In genomic region chr11:81449271-81449705, GRCm38 (mm10) we compare ENCODE assay signal across 11 mouse cellular contexts.
A peak's percentile ranks its signal among the peaks of the same experiment; 100 is the strongest.
DNase-seq lines count a peak whose midpoint lies in the region; ATAC-seq and TF ChIP-seq lines count a peak whose summit lies in the region.
"Had no signal": no experiment of that assay in that cellular context is flagged by ENCODE, and none has a peak within 500 bp of the region (broad histone marks: within the 10 kb centered on the region; RNA-seq: fewer than 3 reads in every experiment).

No protein-coding gene starts in this region.

- TF ChIP-seq POLR2A in liver, adult 2 months (IDR thresholded peaks at IDR 0.05; ENCODE audit: extremely low read depth, insufficient read depth, low read length), result no peak

- H3K4me1 ChIP-seq in liver, adult 2 months (ENCODE audit: control insufficient read depth, insufficient read depth, low read length), result no peaks in the 10 kb centered on the region
- H3K4me1 ChIP-seq in liver, embryonic 11.5 days (replicated peaks; ENCODE audit: control insufficient read depth, insufficient read depth, low read length), result no peaks in the 10 kb centered on the region
- peaks cover 24% of the 10 kb centered on the region for H3K4me1 ChIP-seq in embryonic facial prominence, embryonic 15.5 days
- peaks cover 10% of the 10 kb centered on the region for H3K4me1 ChIP-seq in kidney, embryonic 14.5 days (ENCODE audit: control insufficient read depth, insufficient read depth, low read length)
- H3K4me1 ChIP-seq in neural tube, embryonic 11.5 days (ENCODE audit: control insufficient read depth, insufficient read depth, low read length), result peaks cover 10% of the 10 kb centered on the region

- no peaks in the 10 kb centered on the region for H3K36me3 ChIP-seq in liver, adult 2 months (ENCODE audit: control insufficient read depth, insufficient read depth, low read length)
- H3K36me3 ChIP-seq in liver, embryonic 11.5 days (ENCODE audit: control insufficient read depth, insufficient read depth, low read length), result no peaks in the 10 kb centered on the region
- H3K36me3 ChIP-seq in embryonic facial prominence, embryonic 15.5 days, result no peaks in the 10 kb centered on the region
- no peaks in the 10 kb centered on the region for H3K36me3 ChIP-seq in kidney, embryonic 14.5 days (ENCODE audit: control insufficient read depth, insufficient read depth, low read length)
- H3K36me3 ChIP-seq in neural tube, embryonic 11.5 days (ENCODE audit: control insufficient read depth, insufficient read depth, low read length), result no peaks in the 10 kb centered on the region

- no peaks in the 10 kb centered on the region for H3K79me2 ChIP-seq in liver, adult 2 months (ENCODE audit: control insufficient read depth, insufficient read depth, low read length)

- ATAC-seq in liver, embryonic 11.5 days (replicated peaks; ENCODE audit: low FRiP score), result no peak
- ATAC-seq in embryonic facial prominence, embryonic 15.5 days (ENCODE audit: insufficient number of reproducible peaks, low FRiP score, low TSS enrichment, low read depth), result peak; percentile 92
- ATAC-seq in kidney, embryonic 14.5 days (ENCODE audit: low FRiP score, low TSS enrichment), result peak; percentile 75
- no peak for ATAC-seq in neural tube, embryonic 11.5 days (ENCODE audit: insufficient read depth, low FRiP score, low TSS enrichment)

- H3K27me3 ChIP-seq in liver, adult 2 months (ENCODE audit: control insufficient read depth, insufficient read depth, low read length), result 0 out of 2 replicates have a peak, but pooled peaks cover 3% of the 10 kb centered on the region
- H3K27me3 ChIP-seq in liver, embryonic 11.5 days (replicated peaks; ENCODE audit: control insufficient read depth, insufficient read depth, low read length), result no peaks in the 10 kb centered on the region
- no peaks in the 10 kb centered on the region for H3K27me3 ChIP-seq in embryonic facial prominence, embryonic 15.5 days
- H3K27me3 ChIP-seq in kidney, embryonic 14.5 days (ENCODE audit: control insufficient read depth, insufficient read depth, low read length), result no peaks in the 10 kb centered on the region
- H3K27me3 ChIP-seq in neural tube, embryonic 11.5 days (ENCODE audit: control insufficient read depth, insufficient read depth, low read length), result no peaks in the 10 kb centered on the region

- H3K9me3 ChIP-seq in liver, embryonic 11.5 days (ENCODE audit: control insufficient read depth, low read length), result no peaks in the 10 kb centered on the region
- H3K9me3 ChIP-seq in embryonic facial prominence, embryonic 15.5 days (replicated peaks), result no peaks in the 10 kb centered on the region
- no peaks in the 10 kb centered on the region for H3K9me3 ChIP-seq in kidney, embryonic 14.5 days (ENCODE audit: control insufficient read depth, low read length)
- no peaks in the 10 kb centered on the region for H3K9me3 ChIP-seq in neural tube, embryonic 11.5 days (ENCODE audit: control insufficient read depth, low read length)

- H3K4me2 ChIP-seq in liver, embryonic 11.5 days, result no peak overlapping the region
- no peak overlapping the region for H3K4me2 ChIP-seq in embryonic facial prominence, embryonic 15.5 days (replicated peaks)
- no peak overlapping the region for H3K4me2 ChIP-seq in kidney, embryonic 14.5 days (replicated peaks; ENCODE audit: low read depth, low read length)
- no peak overlapping the region for H3K4me2 ChIP-seq in neural tube, embryonic 11.5 days (ENCODE audit: low read depth)
- H3K4me2 ChIP-seq: hindbrain, embryonic 14.5 days had no signal

- no peak overlapping the region for H3K27ac ChIP-seq in liver, adult 2 months (replicated peaks; ENCODE audit: insufficient read depth, low read depth, low read length)
- H3K27ac ChIP-seq in liver, embryonic 11.5 days (ENCODE audit: low read depth, low read length), result no peak overlapping the region
- peak overlapping the region; percentile 44; the same call in 1 of the 2 replicates for H3K27ac ChIP-seq in embryonic facial prominence, embryonic 15.5 days (replicated peaks)
- peak overlapping the region; percentile 33 for H3K27ac ChIP-seq in kidney, embryonic 14.5 days (ENCODE audit: low read depth, low read length)
- H3K27ac ChIP-seq in neural tube, embryonic 11.5 days (ENCODE audit: low read depth, low read length), result no peak overlapping the region
- H3K27ac ChIP-seq: hindbrain, embryonic 14.5 days had no signal

- DNase-seq in liver, adult 2 months (ENCODE audit: extremely low read depth, low read depth, low spot score), result peak; percentile 39
- DNase-seq in liver, embryonic 11.5 days (ENCODE audit: low spot score), result no peak
- DNase-seq in neural tube, embryonic 11.5 days (ENCODE audit: low spot score), result peak; percentile 21
- DNase-seq in adrenal gland, postnatal 4 days (ENCODE audit: low spot score in 2 of 2), result no peak
- DNase-seq in gastrocnemius, adult 18-20 months (ENCODE audit: low spot score), result no peak
- no peak for DNase-seq in ovary, postnatal 14 days (ENCODE audit: low spot score)
- DNase-seq: cerebellum, adult 8-10 months; thymus, adult 2 months had no signal

- 64% methylated on average over 3 of the region's 3 CpGs for WGBS in liver, adult 2 months
- WGBS in liver, embryonic 11.5 days, result 46% methylated on average over 3 of the region's 3 CpGs
- 2% methylated on average over 3 of the region's 3 CpGs for WGBS in embryonic facial prominence, embryonic 15.5 days
- WGBS in kidney, embryonic 14.5 days, result 4% methylated on average over 2 of the region's 3 CpGs
- 20% methylated on average over 3 of the region's 3 CpGs for WGBS in neural tube, embryonic 11.5 days

- no peak for TF ChIP-seq CTCF in liver, adult 2 months (IDR thresholded peaks at IDR 0.05; ENCODE audit: low read depth, low read length)

- no peak overlapping the region for H3K9ac ChIP-seq in liver, adult 2 months (ENCODE audit: low read depth, low read length)
- H3K9ac ChIP-seq in liver, embryonic 11.5 days (ENCODE audit: low read depth, low read length), result no peak overlapping the region
- no peak overlapping the region for H3K9ac ChIP-seq in embryonic facial prominence, embryonic 15.5 days
- no peak overlapping the region for H3K9ac ChIP-seq in kidney, embryonic 14.5 days (ENCODE audit: low read depth, low read length)
- H3K9ac ChIP-seq in neural tube, embryonic 11.5 days (ENCODE audit: low read length), result no peak overlapping the region
- H3K9ac ChIP-seq: hindbrain, embryonic 14.5 days had no signal

- no peak overlapping the region for H3K4me3 ChIP-seq in liver, adult 2 months (ENCODE audit: insufficient read depth, low read depth, low read length)
- no peak overlapping the region for H3K4me3 ChIP-seq in liver, embryonic 11.5 days (ENCODE audit: low read depth, low read length)
- H3K4me3 ChIP-seq in embryonic facial prominence, embryonic 15.5 days (replicated peaks), result no peak overlapping the region
- no peak overlapping the region for H3K4me3 ChIP-seq in kidney, embryonic 14.5 days (ENCODE audit: low read length)
- no peak overlapping the region for H3K4me3 ChIP-seq in neural tube, embryonic 11.5 days (ENCODE audit: low read depth, low read length)

Comparison
In these comparisons a context has a peak if more than half of its experiments do, and no peak if none do; other contexts are left out.
1. DNase-seq: peak in liver, adult 2 months (single experiment) and neural tube, embryonic 11.5 days (single experiment); none in liver, embryonic 11.5 days (single experiment), adrenal gland, postnatal 4 days (0 of 2), gastrocnemius, adult 18-20 months (single experiment) and ovary, postnatal 14 days (single experiment).
2. H3K27ac ChIP-seq: peak in embryonic facial prominence, embryonic 15.5 days (single experiment) and kidney, embryonic 14.5 days (single experiment); none in liver, adult 2 months (single experiment), liver, embryonic 11.5 days (single experiment) and neural tube, embryonic 11.5 days (single experiment).
3. ATAC-seq: peak in embryonic facial prominence, embryonic 15.5 days (single experiment) and kidney, embryonic 14.5 days (single experiment); none in liver, embryonic 11.5 days (single experiment) and neural tube, embryonic 11.5 days (single experiment).